Mouse (Mus musculus): ENCODE measurements at regions not wholly inside any gene's neighbourhood (a gene's known extent, or its start where the extent isn't known, plus 50 kb on each side); places are given as distances from the start of the nearest gene placed in this dataset.
"Not testable (repeated sequence)": the region's sequence is repeated elsewhere in the genome, so short reads cannot be mapped to it uniquely, and the experiment has no call there.

DNA sequence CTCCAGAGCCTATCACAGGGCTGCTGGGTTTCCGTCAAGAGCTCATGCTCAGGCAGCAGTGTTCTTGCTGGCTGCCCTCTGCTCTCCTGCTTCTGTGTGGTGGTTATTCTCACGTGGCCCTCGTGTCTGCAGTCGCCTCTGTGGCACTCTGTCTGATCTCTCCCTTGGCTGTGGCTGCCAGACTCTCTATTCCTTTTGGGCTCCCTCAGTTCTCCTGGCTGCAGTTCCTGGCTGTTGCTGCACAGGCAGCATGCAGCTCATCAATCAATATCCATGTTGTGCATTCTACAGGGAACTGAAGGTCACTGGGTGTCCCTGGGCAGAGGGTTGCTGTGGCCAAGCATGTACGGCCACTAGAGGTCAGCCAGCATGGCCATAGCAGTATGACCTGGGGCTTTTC lies 259.4 kb downstream of the Glrx3 start:
- no peak for TF ChIP-seq TAL1 (IDR thresholded peaks at IDR 0.05; ENCODE audit: low read length)
- TF ChIP-seq TCF12 (IDR thresholded peaks at IDR 0.05; ENCODE audit: low read depth, low read length) = no peak
- TF ChIP-seq MAX (IDR thresholded peaks at IDR 0.05; ENCODE audit: low read length) = no peak
- TF ChIP-seq JUND (IDR thresholded peaks at IDR 0.05; ENCODE audit: low read depth, low read length) = no peak
- TF ChIP-seq E2F4 (IDR thresholded peaks at IDR 0.05; ENCODE audit: borderline replicate concordance, low read depth, low read length) = no peak
- no peak for TF ChIP-seq MYB (IDR thresholded peaks at IDR 0.05; ENCODE audit: low read depth, low read length)
- TF ChIP-seq RAD21 (IDR thresholded peaks at IDR 0.05; ENCODE audit: low read depth, low read length) = no peak
- TF ChIP-seq KAT2A (conservative IDR thresholded peaks at IDR 0.05; ENCODE audit: low read depth, low read length) = no peak
- TF ChIP-seq MYC (IDR thresholded peaks at IDR 0.05; ENCODE audit: low read depth, low read length) = no peak
- no peak for TF ChIP-seq POLR2AphosphoS2 (IDR thresholded peaks at IDR 0.05; ENCODE audit: low read length)
- TF ChIP-seq MEF2A (IDR thresholded peaks at IDR 0.05; ENCODE audit: extremely low read depth, insufficient replicate concordance, low read depth, low read length, poor library complexity, severe bottlenecking) = no peak
- TF ChIP-seq EP300 (IDR thresholded peaks at IDR 0.05; ENCODE audit: low read depth in 1 of 2, low read length in 2 of 2) = no peak
- no peak for TF ChIP-seq NELFE (IDR thresholded peaks at IDR 0.05; ENCODE audit: low read depth, low read length)
- Histone ChIP-seq H3K27ac (ENCODE audit: control insufficient read depth, low read depth, low read length) (no peak overlapping the region), H3K4me1 (ENCODE audit: control insufficient read depth in 1 of 2, insufficient read depth in 2 of 2, low read length in 2 of 2) (no peaks in the 10 kb centered on the region), H3K4me3 (ENCODE audit: control insufficient read depth in 1 of 2, insufficient read depth in 1 of 2, low read depth in 2 of 2, low read length in 2 of 2) (no peak overlapping the region), H3K27me3 (ENCODE audit: control insufficient read depth in 1 of 2, insufficient read depth in 2 of 2, low read length in 2 of 2) (no peaks in the 10 kb centered on the region), H3K79me2 (ENCODE audit: control insufficient read depth, insufficient read depth, low read length, poor library complexity) (no peaks in the 10 kb centered on the region), H3K9ac (ENCODE audit: control insufficient read depth, low read depth, low read length, poor library complexity, severe bottlenecking) (no peak overlapping the region), H3K36me3 (ENCODE audit: control insufficient read depth in 1 of 2, insufficient read depth in 2 of 2, low read length in 2 of 2) (no peaks in the 10 kb centered on the region), H3K9me3 (replicated peaks; ENCODE audit: insufficient read depth, low read length) (no peaks in the 10 kb centered on the region)
- DNase-seq (ENCODE audit: low read depth, low spot score) = no peak

DNA sequence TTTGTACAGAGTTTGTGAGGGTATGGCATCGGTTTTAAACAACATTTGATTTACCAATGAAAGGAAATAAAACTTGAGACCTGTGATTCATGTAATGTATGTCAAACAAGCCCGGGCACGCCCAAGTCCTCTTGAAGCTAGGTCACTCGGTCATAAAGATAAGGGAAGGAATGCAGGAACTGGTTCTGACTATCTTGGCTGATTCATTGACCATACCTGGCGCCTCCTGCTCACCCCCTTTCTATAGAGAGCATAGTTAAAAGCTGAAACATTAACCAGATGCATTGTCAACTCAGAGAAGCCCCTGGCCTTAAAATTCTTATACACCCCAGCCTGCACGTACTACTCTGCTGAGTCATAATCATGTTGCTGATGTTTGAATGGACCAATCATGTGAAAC lies 261.1 kb downstream of the Glrx3 start:
- not testable (repeated sequence) for H3K36me3 ChIP-seq (ENCODE audit: control insufficient read depth in 1 of 2, insufficient read depth in 2 of 2, low read length in 2 of 2); H3K4me3 ChIP-seq (ENCODE audit: control insufficient read depth in 1 of 2, insufficient read depth in 1 of 2, low read depth in 2 of 2, low read length in 2 of 2); H3K9me3 ChIP-seq (replicated peaks; ENCODE audit: insufficient read depth, low read length); H3K27ac ChIP-seq (ENCODE audit: control insufficient read depth, low read depth, low read length); H3K4me1 ChIP-seq (ENCODE audit: control insufficient read depth in 1 of 2, insufficient read depth in 2 of 2, low read length in 2 of 2); H3K79me2 ChIP-seq (ENCODE audit: control insufficient read depth, insufficient read depth, low read length, poor library complexity); DNase-seq (ENCODE audit: low read depth, low spot score); H3K27me3 ChIP-seq (ENCODE audit: control insufficient read depth in 1 of 2, insufficient read depth in 2 of 2, low read length in 2 of 2); H3K9ac ChIP-seq (ENCODE audit: control insufficient read depth, low read depth, low read length, poor library complexity, severe bottlenecking)

DNA sequence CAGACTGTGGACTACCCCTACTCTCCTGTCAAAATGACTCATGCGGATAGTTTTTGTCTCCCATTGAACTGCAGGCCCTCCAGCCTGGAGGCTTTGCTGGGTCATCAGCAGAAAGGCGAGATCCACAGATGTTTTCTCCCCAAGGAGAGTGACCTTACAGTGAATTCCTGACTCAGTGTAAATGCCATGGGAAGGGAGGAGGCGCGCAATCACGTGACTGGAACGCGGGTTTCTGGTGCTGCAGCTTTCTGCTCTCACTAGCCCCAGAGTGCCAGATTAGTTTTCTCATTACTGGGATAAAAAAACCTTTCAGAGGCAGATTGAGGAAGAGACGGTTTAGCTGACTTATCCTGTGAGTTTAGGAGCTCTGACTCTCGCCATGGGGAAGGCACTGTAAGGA lies 275.4 kb downstream of the Glrx3 start:
- DNase-seq (ENCODE audit: low read depth, low spot score) = no peak
- Histone ChIP-seq H3K4me3 (ENCODE audit: control insufficient read depth in 1 of 2, insufficient read depth in 1 of 2, low read depth in 2 of 2, low read length in 2 of 2) (no peak overlapping the region), H3K27me3 (ENCODE audit: control insufficient read depth in 1 of 2, insufficient read depth in 2 of 2, low read length in 2 of 2) (no peaks in the 10 kb centered on the region), H3K27ac (ENCODE audit: control insufficient read depth, low read depth, low read length) (no peak overlapping the region), H3K9ac (ENCODE audit: control insufficient read depth, low read depth, low read length, poor library complexity, severe bottlenecking) (no peak overlapping the region), H3K4me1 (ENCODE audit: control insufficient read depth in 1 of 2, insufficient read depth in 2 of 2, low read length in 2 of 2) (no peaks in the 10 kb centered on the region), H3K36me3 (ENCODE audit: control insufficient read depth in 1 of 2, insufficient read depth in 2 of 2, low read length in 2 of 2) (no peaks in the 10 kb centered on the region), H3K79me2 (ENCODE audit: control insufficient read depth, insufficient read depth, low read length, poor library complexity) (no peaks in the 10 kb centered on the region), H3K9me3 (replicated peaks; ENCODE audit: insufficient read depth, low read length) (no peaks in the 10 kb centered on the region)
- TF ChIP-seq GABPA (IDR thresholded peaks at IDR 0.05; ENCODE audit: low read depth, low read length) (no peak), NELFE (IDR thresholded peaks at IDR 0.05; ENCODE audit: low read depth, low read length) (no peak), MXI1 (IDR thresholded peaks at IDR 0.05; ENCODE audit: low read depth, low read length) (no peak), RCOR1 (IDR thresholded peaks at IDR 0.05; ENCODE audit: low read depth, low read length) (no peak), CHD2 (IDR thresholded peaks at IDR 0.05; ENCODE audit: low read length) (no peak), E2F4 (IDR thresholded peaks at IDR 0.05; ENCODE audit: borderline replicate concordance, low read depth, low read length) (no peak), ZKSCAN1 (IDR thresholded peaks at IDR 0.05; ENCODE audit: low read depth, low read length) (no peak), ZNF384 (IDR thresholded peaks at IDR 0.05; ENCODE audit: low read depth, low read length) (no peak), ZMIZ1 (IDR thresholded peaks at IDR 0.05; ENCODE audit: low read depth, low read length) (no peak), POLR2AphosphoS5 (IDR thresholded peaks at IDR 0.05; ENCODE audit: borderline replicate concordance, low read depth, low read length) (no peak), MYC (IDR thresholded peaks at IDR 0.05; ENCODE audit: low read depth, low read length) (no peak), KAT2A (conservative IDR thresholded peaks at IDR 0.05; ENCODE audit: low read depth, low read length) (no peak), ELF1 (IDR thresholded peaks at IDR 0.05; ENCODE audit: low read depth, low read length) (no peak), MAFK (IDR thresholded peaks at IDR 0.05; ENCODE audit: borderline replicate concordance, low read depth, low read length) (no peak), GATA1 (IDR thresholded peaks at IDR 0.05; ENCODE audit: low read depth, low read length) (no peak), UBTF (IDR thresholded peaks at IDR 0.05; ENCODE audit: borderline replicate concordance, insufficient read depth, low read depth, low read length) (no peak), JUND (IDR thresholded peaks at IDR 0.05; ENCODE audit: low read depth, low read length) (no peak)
